Mouse (Mus musculus) ovary, postnatal 36 days (tissue): ENCODE data around the gene Rnase4.

ENCODE experiments used
- DNase-seq: peaks from one replicate; pipeline ENCODE4 v3.0.0; 2022; ENCODE audit warnings: low spot score, mixed read lengths

Rnase4 gene

DNA sequence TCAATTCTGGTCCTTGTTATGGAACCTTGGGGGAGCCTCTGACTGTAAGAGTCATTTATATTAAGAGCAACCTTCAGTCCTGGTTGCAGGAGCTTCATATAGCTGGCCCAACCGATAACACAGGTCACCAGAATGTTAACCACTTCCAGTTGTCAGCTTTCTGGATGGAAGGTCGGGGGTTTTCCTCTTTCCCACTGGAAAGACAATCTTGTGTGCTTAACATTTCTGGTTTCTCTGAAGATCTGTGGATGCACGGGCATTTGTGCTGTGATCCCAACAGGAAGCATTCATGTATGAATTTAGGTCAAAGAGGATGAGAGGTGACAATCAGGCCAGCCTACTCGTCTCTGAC, 38.7 kb downstream of the Rnase4 start:
- no peak for DNase-seq

- DNase-seq = no peak
Measured at GRCm38 (mm10) chr14:51130315-51130940, 39.6 kb downstream of the Rnase4 start.

- no peak for DNase-seq
Measured at GRCm38 (mm10) chr14:51131086-51131815, 40.4 kb downstream of the Rnase4 start.

GRCm38 (mm10) chr14:51132372-51132771, 41.5 kb downstream of the Rnase4 start:
- no peak for DNase-seq

GRCm38 (mm10) chr14:51140342-51140741, 49.5 kb downstream of the Rnase4 start:
- DNase-seq = no peak

DNA sequence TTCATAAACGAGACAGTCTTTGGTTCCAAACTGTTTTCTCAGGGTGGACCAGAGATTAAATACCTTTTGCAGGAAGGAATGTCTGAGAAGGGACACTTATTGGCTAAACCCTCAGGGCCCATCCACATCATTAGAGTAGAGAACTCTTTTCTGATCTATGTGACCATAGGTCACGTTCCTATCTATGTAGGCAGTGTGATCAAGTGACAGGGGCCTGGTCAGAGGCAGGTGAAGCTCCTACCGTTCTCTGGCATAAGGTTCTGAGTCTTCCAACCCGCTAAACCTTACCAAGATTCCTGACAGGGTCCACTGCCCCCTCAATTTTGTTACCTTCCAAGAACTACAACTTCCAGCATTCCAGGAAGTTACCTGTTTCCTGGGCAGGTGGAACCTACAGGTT, 51.2 kb downstream of the Rnase4 start:
- DNase-seq = no peak

DNA sequence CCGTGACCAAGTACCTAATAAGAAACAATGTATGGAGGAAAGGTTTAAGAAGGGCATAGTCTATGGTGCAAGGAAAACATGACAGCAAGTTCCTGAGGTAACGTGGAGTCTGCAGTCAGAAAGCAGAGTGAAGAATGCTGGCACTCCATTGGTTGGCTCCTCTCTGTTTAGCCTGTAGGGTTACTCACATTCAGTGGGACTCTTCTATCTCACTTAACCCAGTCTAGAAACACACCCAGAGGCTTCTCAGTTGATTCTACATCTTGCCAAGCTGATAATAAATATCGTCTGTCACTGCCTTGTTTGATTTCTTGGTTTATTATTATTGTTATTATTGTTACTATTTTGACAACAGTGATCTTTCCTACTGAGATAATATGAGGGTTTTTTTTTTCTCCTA, 51.7 kb downstream of the Rnase4 start:
- DNase-seq = no peak

GRCm38 (mm10) chr14:51143287-51143686, 52.4 kb downstream of the Rnase4 start:
- no peak for DNase-seq

DNA sequence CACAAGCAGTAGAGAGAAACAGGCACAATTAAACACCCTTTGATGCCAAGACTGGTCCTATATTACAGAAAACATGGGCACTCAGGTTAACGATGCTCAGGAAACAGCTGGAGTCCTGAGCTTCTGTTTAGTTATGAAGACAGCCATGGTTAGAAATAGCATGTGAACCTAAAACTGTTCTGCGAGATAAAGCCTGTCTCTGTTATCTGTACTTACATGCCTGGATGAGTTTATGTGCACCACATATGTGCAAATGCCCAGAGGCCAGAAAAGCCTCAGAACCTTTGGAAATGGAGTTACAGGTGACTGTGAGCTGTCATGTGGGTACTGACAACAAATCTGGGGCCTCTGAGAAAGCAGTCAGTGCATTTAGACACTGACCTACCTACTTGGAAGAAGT, 53.1 kb downstream of the Rnase4 start:
- no peak for DNase-seq

DNA sequence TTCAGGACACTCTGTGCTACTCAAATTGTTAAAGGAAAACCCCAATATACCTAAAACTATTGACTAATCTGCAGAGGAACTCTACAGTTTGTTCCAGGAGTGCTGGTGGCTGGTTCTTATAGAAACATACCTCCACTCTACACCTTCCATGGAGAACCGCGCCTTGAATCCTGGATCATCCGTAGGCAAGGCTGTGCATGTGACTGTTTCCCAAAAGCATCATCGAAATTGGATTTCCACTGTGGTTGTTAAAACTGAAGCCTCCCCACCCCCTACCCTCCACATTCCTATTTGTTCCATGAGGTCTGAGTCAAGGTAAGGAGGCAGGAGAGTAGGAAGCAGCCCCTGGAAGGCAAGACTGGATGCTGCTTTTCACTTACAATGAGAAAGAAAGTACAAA, 53.6 kb downstream of the Rnase4 start:
- DNase-seq = no peak

DNA sequence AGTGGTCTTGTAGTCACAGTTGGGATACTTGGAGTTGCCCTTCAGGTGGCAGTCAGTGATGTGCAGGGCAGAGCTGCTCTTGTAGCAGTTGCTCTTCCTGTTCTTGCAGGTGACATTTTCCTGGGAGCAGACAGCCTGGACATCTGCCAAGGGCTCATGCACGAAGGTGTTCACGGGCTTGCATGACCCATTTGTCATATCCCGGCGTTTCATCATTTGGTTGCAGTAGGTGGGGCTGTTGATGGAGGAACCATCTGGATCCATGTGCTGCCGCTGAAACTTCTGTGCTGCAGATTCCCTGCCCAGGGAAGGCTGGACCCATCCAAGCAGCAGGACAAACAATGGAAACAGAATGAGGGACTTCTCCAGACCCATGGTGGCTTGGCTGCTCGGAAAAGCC, 54.6 kb downstream of the Rnase4 start:
- no peak for DNase-seq

DNA sequence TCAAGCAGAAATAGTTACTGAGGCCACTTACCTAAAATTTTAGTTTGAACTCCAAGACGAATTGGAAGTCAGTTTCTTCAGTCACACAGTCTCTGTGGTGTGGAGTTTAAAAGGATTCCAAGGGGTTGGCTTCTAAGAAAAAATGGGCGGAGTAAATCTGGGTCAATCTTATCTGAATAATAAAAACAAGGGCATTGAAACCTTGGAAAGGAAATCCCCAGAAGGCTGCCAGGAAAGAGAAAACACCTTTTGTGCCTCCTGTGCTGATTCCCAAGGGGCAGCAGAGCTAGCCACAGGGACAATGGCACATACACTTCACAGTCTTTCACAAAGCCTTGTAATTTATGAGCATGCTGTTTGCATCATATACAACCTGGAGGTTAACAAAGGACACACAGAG, 55.8 kb downstream of the Rnase4 start, which contains the start of gene Rnase1:
Gene Rnase1 (minus strand): TSS at position 101 of the 400 bp plus-strand sequence.
- DNase-seq = no peak

DNA sequence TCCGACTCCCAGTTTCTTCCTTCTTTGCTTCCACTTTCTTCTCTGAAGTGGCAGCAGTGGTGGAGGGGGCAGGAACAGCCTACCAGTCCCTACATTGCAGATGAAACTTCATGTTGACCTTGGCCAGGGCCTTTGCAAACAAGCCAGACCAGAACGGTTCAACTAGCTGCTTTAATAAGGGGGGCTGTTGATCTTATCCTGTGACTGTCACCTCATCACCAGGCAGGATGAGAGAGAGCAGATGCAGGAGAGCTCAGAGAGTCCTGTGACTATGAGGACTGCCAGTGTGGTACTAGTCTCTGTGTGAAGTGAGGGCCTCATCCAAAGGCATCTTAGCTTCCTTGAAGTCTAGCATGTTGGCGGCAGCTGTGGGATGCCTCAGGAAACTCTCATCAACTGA, 57.1 kb downstream of the Rnase4 start:
- no peak for DNase-seq

GRCm38 (mm10) chr14:51149164-51149563, 58.3 kb downstream of the Rnase4 start:
- DNase-seq = no peak

- DNase-seq = no peak
Measured at GRCm38 (mm10) chr14:51150206-51150831, 59.4 kb downstream of the Rnase4 start.

GRCm38 (mm10) chr14:51152249-51152870, 61.5 kb downstream of the Rnase4 start:
- no peak for DNase-seq
